ENCODE assay signal across 8 mouse cellular contexts in the genomic region with DNA sequence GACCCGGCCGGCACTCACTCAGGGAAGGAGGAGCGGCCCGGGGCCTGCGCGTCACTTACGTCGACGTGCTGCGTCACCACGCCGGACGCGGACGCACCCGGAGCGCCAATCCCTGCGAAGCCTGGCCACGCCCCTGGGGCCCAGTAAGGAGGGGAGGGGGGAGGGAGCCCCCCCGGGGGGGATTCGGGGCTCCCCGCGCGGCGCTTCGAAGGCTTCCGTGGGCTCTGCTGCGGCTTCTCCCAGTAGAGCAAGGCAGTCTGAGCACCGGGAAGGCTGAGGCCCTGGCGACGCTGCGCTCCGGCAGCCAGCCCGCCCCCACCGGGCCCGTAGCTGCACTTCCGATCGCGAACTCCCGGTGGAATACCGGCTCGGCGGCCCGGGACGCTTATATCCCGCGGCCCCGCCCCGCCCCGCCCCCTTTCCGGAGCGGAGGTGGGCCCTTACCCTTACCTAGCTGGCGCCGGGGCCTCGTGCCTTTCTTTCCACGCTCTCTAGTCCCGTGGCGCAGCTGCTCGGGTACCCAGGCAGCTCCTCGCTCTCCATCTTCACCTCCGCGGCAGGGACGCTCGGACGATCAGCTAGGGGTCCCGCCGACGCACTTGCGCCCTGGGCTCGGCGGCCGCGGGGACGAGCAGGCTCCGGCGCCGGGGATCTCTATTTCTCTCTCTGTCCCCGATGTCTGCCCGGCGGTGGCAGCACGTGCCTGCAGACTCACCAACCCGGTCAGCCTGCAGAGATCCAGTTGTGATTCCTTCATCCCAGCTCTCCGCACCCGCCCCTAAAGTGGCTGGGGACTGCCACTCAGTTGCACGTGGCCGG. TPM values are rescaled to one million over a fixed set of nuclear protein-coding genes. Genes with fewer than 3 reads are reported as not detected.
A peak's percentile ranks its signal among the peaks of the same experiment; 100 is the strongest.
DNase-seq lines count a peak whose midpoint lies in the region; ATAC-seq and TF ChIP-seq lines count a peak whose summit lies in the region.

Gene Zfp131, minus strand, starts transcription at position 129 of the 819 bp plus-strand sequence.

- WGBS in heart, embryonic 10.5 days: under 1% methylated on average over 85 of the region's 86 CpGs
- WGBS in kidney, embryonic 15.5 days: under 1% methylated on average over 60 of the region's 86 CpGs

- peak; percentile 98 for ATAC-seq in kidney, embryonic 15.5 days (replicated peaks; ENCODE audit: low FRiP score)
- ATAC-seq in monocyte, adult 5-6 weeks (replicated peaks; ENCODE audit: insufficient number of reproducible peaks, low FRiP score, low TSS enrichment, poor library complexity, severe bottlenecking): peak; percentile 89

- H3K4me1 ChIP-seq in bone marrow macrophage, adult 2 months (ENCODE audit: control insufficient read depth, insufficient read depth, low read length): peaks cover 5% of the 10 kb centered on the region
- H3K4me1 ChIP-seq in embryonic fibroblast, embryonic 13.5 days (ENCODE audit: control insufficient read depth, insufficient read depth, low read length): no peaks in the 10 kb centered on the region
- peaks cover 7% of the 10 kb centered on the region; the same call in 1 of the 2 replicates for H3K4me1 ChIP-seq in heart, embryonic 10.5 days
- H3K4me1 ChIP-seq in kidney, embryonic 15.5 days: peaks cover 18% of the 10 kb centered on the region

- H3K4me2 ChIP-seq in kidney, embryonic 15.5 days: peak within 1 kb of the TSS; percentile 88

- H3K36me3 ChIP-seq in heart, embryonic 10.5 days: peaks cover 28% of the 10 kb centered on the region
- H3K36me3 ChIP-seq in kidney, embryonic 15.5 days: peaks cover 30% of the 10 kb centered on the region

- no peak for TF ChIP-seq POLR2A in bone marrow macrophage, adult 2 months (IDR thresholded peaks at IDR 0.05; ENCODE audit: borderline replicate concordance, low read depth, low read length)
- TF ChIP-seq POLR2A in embryonic fibroblast, embryonic 13.5 days (IDR thresholded peaks at IDR 0.05; ENCODE audit: low read depth, low read length): peak; percentile 76; the same call in 1 of the 2 replicates

- H3K27me3 ChIP-seq in heart, embryonic 10.5 days (ENCODE audit: insufficient read depth, poor library complexity, severe bottlenecking): no peaks in the 10 kb centered on the region
- H3K27me3 ChIP-seq in kidney, embryonic 15.5 days: no peaks in the 10 kb centered on the region

- H3K9me3 ChIP-seq in heart, embryonic 10.5 days: no peaks in the 10 kb centered on the region
- H3K9me3 ChIP-seq in kidney, embryonic 15.5 days (replicated peaks): no peaks in the 10 kb centered on the region

- peak within 1 kb of the TSS; percentile 75 for H3K4me3 ChIP-seq in bone marrow macrophage, adult 2 months (ENCODE audit: insufficient read depth, low read length)
- peak within 1 kb of the TSS; percentile 82 for H3K4me3 ChIP-seq in embryonic fibroblast, embryonic 13.5 days (ENCODE audit: insufficient read depth, low read length)
- H3K4me3 ChIP-seq in heart, embryonic 10.5 days: peak within 1 kb of the TSS; percentile 87
- peak within 1 kb of the TSS; percentile 88 for H3K4me3 ChIP-seq in kidney, embryonic 15.5 days (replicated peaks)

- TF ChIP-seq CTCF in bone marrow macrophage, adult 2 months (IDR thresholded peaks at IDR 0.05; ENCODE audit: low read depth, low read length): no peak
- TF ChIP-seq CTCF in embryonic fibroblast, embryonic 13.5 days (IDR thresholded peaks at IDR 0.05; ENCODE audit: borderline replicate concordance, insufficient read depth, low read length): no peak

- DNase-seq in A20 (ENCODE audit: low read depth, low spot score): peak; percentile 97
- DNase-seq in heart, embryonic 10.5 days (ENCODE audit: low spot score): peak; percentile 97
- peak; percentile 96 for DNase-seq in liver
- peak; percentile 92 to 96 for DNase-seq in spleen, postnatal 4 days (ENCODE audit: low spot score in 2 of 2)

- peak within 1 kb of the TSS; percentile 61 for H3K27ac ChIP-seq in bone marrow macrophage, adult 2 months (ENCODE audit: insufficient read depth, low read depth, low read length)
- H3K27ac ChIP-seq in embryonic fibroblast, embryonic 13.5 days (ENCODE audit: insufficient read depth, low read length): peak within 1 kb of the TSS; percentile 90
- peak within 1 kb of the TSS; percentile 97 for H3K27ac ChIP-seq in heart, embryonic 10.5 days
- H3K27ac ChIP-seq in kidney, embryonic 15.5 days: peak within 1 kb of the TSS; percentile 99

- H3K9ac ChIP-seq in kidney, embryonic 15.5 days: peak within 1 kb of the TSS; percentile 92

RNA-seq across cellular contexts. Expression of gene Zfp131, which starts in this region (rescaled TPM):
- polyA plus RNA-seq in bone marrow macrophage, adult 2 months (2012; ENCODE audit: insufficient read depth, insufficient read length, missing spikeins): 17.6 and 18.6 TPM in 2 replicates
- 57.8 and 64.5 TPM in 2 replicates for polyA plus RNA-seq in embryonic fibroblast, embryonic 13.5 days (2011; ENCODE audit: insufficient read length, low read depth, missing spikeins)
- polyA plus RNA-seq in heart, embryonic 10.5 days (2016; fragmentation: Nextera tagmentation; extraction: Ambion mirVana): 23.5 and 29.8 TPM in 2 replicates
- polyA plus RNA-seq in kidney, embryonic 15.5 days (2015; fragmentation: Nextera tagmentation; extraction: Ambion mirVana): 37.0 and 37.3 TPM in 2 replicates
- 68.4 to 81.1 TPM (median 71.3 TPM) in 3 replicates for total RNA-seq in monocyte, adult 5-6 weeks (2017)

Comparison
In these comparisons a context has a peak if more than half of its experiments do, and no peak if none do; other contexts are left out.
1. Peak in every context shown above with its lines: DNase-seq, ATAC-seq, H3K4me3 ChIP-seq and H3K27ac ChIP-seq.